Mouse (Mus musculus) brown adipose tissue, adult 24 weeks (tissue): ENCODE data around the gene Adtrp. TPM values are rescaled to one million over a fixed set of nuclear protein-coding genes. Genes with fewer than 3 reads are reported as not detected.

ENCODE experiments used
- H3K27ac ChIP-seq: fragments of 200-500 bp; replicated peaks from 2 replicates; pipeline ENCODE4 v1.5.1; 2012; ENCODE audit warnings: low read depth, mild to moderate bottlenecking, low read length
- H3K4me1 ChIP-seq: fragments of 200-500 bp; 2 replicates; pipeline ENCODE4 v1.6.1; 2012; ENCODE audit warnings: low read length, mixed read lengths; ENCODE audit not compliant: control insufficient read depth, insufficient read depth, insufficient read length
- H3K4me3 ChIP-seq: fragments of 200-500 bp; 2 replicates; pipeline ENCODE4 v1.5.1; 2012; ENCODE audit warnings: low read depth, mild to moderate bottlenecking, low read length, moderate library complexity; ENCODE audit not compliant: insufficient read depth
- polyA plus RNA-seq: library from polyadenylated mRNA; stranded (reverse); fragments of >200 nt; gene quantifications from 2 replicates; pipeline ENCODE4 v1.2.4, GENCODE M21; 2012; ENCODE audit not compliant: missing spikeins, insufficient read depth, insufficient read length

The Adtrp gene
- polyA plus RNA-seq, 1 experiment, result 115 TPM

GRCm38 (mm10) chr13:41773812-41774376 lies 73.6 kb downstream of the Adtrp start:
- Histone ChIP-seq H3K4me3 (no peak overlapping the region), H3K27ac (no peak overlapping the region), H3K4me1 (no peaks in the 10 kb centered on the region)

DNA sequence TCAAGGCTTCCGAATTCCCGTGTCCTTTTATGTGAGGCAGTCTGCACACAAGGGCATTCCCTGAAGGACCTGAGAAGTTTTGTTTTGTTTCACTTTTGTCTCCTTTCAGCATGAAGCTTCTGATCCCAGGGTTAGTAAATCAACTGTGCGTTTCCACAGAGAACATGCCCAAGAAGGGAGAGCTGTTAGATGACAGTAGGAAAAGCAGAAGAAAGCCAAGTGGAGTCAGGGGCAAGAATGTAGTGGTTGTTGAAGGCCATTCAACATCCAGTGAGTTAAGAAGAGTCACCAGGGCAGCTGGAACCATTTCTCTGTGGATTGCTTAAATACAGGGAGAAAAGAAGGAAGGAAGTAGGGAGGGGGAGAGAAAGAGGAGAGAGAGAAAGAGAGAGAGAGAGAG lies 76.4 kb downstream of the Adtrp start:
- Histone ChIP-seq H3K27ac (peak overlapping the region; percentile 14; the same call in 1 of the 2 replicates), H3K4me1 (no peaks in the 10 kb centered on the region), H3K4me3 (no peak overlapping the region)

DNA sequence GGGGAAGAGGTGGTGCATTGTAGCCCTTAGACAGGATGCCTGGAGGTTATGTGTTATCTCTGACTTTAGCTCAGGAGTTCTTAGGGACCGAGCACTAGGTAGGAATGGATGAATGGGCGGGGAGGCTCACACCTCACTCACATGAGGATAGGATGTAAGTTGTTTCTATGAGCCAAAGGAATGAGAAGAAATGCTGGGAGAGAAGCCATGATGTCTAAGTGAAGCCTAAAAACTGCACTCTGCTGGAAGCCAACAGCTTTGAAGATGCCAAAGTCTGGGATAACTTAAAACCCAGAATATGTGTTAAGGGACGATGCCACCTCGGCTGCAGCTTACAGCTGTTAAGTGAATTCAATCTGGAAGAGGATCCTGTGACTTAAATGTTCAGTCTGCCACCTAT lies 79.5 kb downstream of the Adtrp start:
- no peak overlapping the region for H3K27ac ChIP-seq
- no peak overlapping the region for H3K4me3 ChIP-seq
- H3K4me1 ChIP-seq, result no peaks in the 10 kb centered on the region

GRCm38 (mm10) chr13:41761986-41762385 lies 85.5 kb downstream of the Adtrp start:
- peaks cover 4% of the 10 kb centered on the region; the same call in 1 of the 2 replicates for H3K4me1 ChIP-seq
- no peak overlapping the region for H3K27ac ChIP-seq
- H3K4me3 ChIP-seq, result no peak overlapping the region

- H3K4me1 ChIP-seq, result peaks cover 4% of the 10 kb centered on the region; the same call in 1 of the 2 replicates
- H3K4me3 ChIP-seq, result no peak overlapping the region
- H3K27ac ChIP-seq, result no peak overlapping the region
Observed at GRCm38 (mm10) chr13:41760484-41760883, 87.0 kb downstream of the Adtrp start.

DNA sequence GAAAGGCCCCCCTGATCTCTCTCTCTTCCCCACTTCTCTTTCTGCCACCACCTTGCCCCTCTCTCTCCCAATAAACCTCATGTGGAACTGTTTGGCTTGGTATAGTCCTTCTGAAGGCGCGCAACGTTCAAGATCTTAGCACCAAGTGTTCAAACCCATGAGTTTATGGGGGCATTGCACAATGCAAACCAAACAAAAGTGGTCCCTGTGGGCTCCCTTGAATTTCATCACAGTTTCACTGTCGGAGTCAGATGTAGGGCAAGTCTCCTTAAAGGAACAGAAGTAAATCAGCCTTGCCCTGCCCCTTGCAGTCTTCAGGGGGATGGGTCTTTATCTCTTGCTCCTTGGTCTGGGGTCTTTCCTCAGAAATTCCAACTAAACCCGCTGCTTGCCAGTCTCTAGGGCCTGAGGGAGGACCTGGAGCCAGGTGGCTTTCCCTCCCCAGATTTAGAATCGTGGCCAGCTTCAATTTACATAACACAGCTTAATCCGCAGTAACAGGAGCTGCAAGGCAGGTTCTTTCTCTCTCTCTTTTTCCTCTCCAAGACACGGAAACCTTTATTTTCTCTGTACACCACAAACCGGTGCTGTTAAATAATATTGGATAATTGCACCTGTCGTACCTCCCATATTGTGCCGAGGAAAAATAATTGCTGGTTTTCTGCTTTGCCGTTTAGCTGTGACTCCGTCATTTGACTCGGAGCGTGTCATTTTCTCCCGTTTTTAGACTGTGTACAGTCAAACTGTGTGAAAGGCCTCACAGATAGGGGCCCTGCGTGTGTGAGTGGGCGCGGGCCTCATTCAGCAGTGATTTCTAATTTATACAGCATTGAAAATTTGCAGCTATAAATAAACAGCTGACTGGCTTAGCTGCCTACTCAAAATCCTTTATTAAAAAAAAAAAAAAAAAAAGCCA lies 88.7 kb downstream of the Adtrp start:
- Histone ChIP-seq H3K4me3 (peak overlapping the region; percentile 50), H3K4me1 (peaks cover 4% of the 10 kb centered on the region; the same call in 1 of the 2 replicates), H3K27ac (peak overlapping the region; percentile 77)

- H3K27ac ChIP-seq, result no peak overlapping the region
- H3K4me1 ChIP-seq, result no peaks in the 10 kb centered on the region
Observed at GRCm38 (mm10) chr13:41753114-41753513, 94.4 kb downstream of the Adtrp start.

GRCm38 (mm10) chr13:41750481-41750880 lies 97.0 kb downstream of the Adtrp start:
- Histone ChIP-seq H3K4me1 (no peaks in the 10 kb centered on the region), H3K4me3 (no peak overlapping the region), H3K27ac (no peak overlapping the region)

More at GRCm38 (mm10) chr13:41753114-41753513, 94.4 kb downstream of the Adtrp start:
- H3K4me3 ChIP-seq, result no peak overlapping the region

DNA sequence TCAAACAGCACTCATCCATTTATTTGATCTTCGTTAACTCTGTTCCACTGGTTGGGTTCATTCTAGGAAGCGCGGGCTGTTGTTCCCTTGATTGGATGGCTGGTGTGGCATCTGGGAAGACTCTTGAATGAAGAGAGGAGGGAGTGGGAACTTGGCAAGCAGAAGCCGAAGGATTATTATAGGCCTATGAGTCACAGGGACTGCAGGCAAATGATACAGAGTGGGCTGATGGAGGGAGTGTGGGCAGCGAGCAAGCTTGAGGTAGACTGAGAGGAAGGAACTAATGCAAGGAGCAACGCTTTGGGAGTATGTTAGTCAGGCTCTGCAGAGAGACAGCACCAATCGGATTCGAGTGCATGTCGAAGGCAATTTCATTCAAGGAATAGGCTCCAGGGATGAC lies 98.6 kb downstream of the Adtrp start:
- Histone ChIP-seq H3K4me1 (no peaks in the 10 kb centered on the region), H3K4me3 (no peak overlapping the region), H3K27ac (no peak overlapping the region)

DNA sequence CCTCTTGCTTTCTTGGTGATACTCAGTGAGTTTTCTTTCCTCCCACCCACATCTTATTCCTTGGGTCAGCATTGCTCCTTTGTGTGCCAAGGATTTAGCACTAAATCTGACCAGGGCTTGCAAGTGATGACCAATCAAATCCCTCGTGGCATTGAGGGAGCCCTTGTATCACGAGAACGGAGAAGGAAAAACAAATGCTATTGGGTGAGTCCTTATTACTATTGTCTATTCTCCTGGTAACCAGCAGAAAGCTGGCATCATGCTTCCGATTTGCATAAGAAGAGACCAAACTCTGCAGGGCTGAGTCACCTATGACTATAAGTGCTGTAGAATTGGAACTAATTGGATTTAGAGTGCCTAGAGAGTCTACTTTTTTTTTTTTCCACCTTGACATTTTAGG lies 99.8 kb downstream of the Adtrp start:
- no peak overlapping the region for H3K4me3 ChIP-seq
- H3K27ac ChIP-seq, result no peak overlapping the region
- H3K4me1 ChIP-seq, result no peaks in the 10 kb centered on the region

GRCm38 (mm10) chr13:41746971-41747615 lies 100.4 kb downstream of the Adtrp start:
- Histone ChIP-seq H3K4me1 (no peaks in the 10 kb centered on the region), H3K27ac (no peak overlapping the region), H3K4me3 (no peak overlapping the region)

DNA sequence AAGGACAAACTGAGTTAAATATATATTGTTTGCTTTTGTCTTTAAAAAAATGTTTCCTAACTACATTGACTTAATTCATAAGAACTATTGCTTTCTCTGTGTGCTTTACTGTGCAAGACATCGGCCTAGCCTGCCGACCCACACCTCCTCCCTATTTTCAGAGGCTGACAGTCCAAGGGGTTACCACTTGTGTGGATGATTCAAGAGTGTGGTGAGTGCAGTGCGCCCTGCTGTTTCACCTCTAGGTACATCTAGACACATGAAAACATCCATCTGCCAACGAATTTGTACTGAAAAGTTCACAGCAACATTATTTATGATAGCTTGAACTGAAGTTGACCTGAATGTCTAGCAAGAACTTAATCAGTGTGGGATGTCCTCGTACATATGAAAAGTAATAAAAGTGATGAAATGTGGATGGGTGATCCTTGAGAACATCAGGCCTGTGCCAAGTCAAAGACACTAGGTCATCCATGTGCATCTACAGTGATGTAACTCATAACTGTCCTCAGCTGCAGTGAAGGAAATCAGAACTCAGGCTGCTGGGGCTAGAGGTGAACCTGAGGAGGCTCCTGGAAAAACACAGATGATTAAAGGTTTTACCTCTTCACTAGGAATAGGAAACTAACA lies 106.9 kb downstream of the Adtrp start:
- no peaks in the 10 kb centered on the region for H3K4me1 ChIP-seq
- H3K4me3 ChIP-seq, result no peak overlapping the region
- H3K27ac ChIP-seq, result no peak overlapping the region

GRCm38 (mm10) chr13:41737628-41738309 lies 109.7 kb downstream of the Adtrp start:
- no peak overlapping the region for H3K27ac ChIP-seq

GRCm38 (mm10) chr13:41729660-41730059 lies 117.8 kb downstream of the Adtrp start:
- Histone ChIP-seq H3K27ac (no peak overlapping the region), H3K4me1 (no peaks in the 10 kb centered on the region), H3K4me3 (no peak overlapping the region)

More at GRCm38 (mm10) chr13:41737628-41738309, 109.7 kb downstream of the Adtrp start:
- Histone ChIP-seq H3K4me1 (no peaks in the 10 kb centered on the region), H3K4me3 (no peak overlapping the region)
